In the genomic region with DNA sequence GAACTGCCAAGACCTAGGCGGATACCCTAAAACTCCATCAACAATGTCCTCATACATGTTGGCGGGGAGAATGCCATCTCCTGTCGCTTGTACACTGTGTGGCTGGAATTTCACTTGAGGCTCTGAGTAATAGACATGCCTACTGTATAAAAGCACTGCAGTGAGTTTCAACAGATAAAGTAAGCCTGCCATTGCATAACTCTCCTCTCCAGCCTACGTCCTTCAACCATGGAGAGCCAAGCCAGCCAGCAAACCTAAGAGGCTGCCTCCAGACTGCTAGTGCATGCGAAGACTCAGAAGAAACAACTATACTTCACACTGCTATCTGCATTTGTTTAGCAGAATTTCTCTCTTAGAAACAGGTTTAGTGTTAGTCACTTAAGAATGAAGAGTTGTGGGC, we compare ENCODE assay signal across 14 mouse cellular contexts.
A peak's percentile ranks its signal among the peaks of the same experiment; 100 is the strongest.
DNase-seq lines count a peak whose midpoint lies in the region; ATAC-seq and TF ChIP-seq lines count a peak whose summit lies in the region.
"Had no signal": no experiment of that assay in that cellular context is flagged by ENCODE, and none has a peak within 500 bp of the region (broad histone marks: within the 10 kb centered on the region; RNA-seq: fewer than 3 reads in every experiment).

No protein-coding gene starts in this region.

- ATAC-seq in activated CD4-positive, CD25-positive, alpha-beta regulatory T cell, adult 4 months: no peak

- H3K4me1 ChIP-seq in lung, adult 2 months (ENCODE audit: control insufficient read depth, insufficient read depth, low read length): no peaks in the 10 kb centered on the region
- H3K4me1 ChIP-seq: embryonic facial prominence, embryonic 15.5 days; stomach, embryonic 15.5 days had no signal

- H3K27ac ChIP-seq in layer of hippocampus, adult 2 months: peak overlapping the region; percentile 80; the same call in 1 of the 2 replicates
- H3K27ac ChIP-seq: embryonic facial prominence, embryonic 15.5 days; hindbrain, embryonic 12.5 days; stomach, embryonic 15.5 days had no signal

- TF ChIP-seq CTCF in layer of hippocampus, adult 2 months (conservative IDR thresholded peaks at IDR 0.05): no peak
- no peak for TF ChIP-seq CTCF in lung, adult 2 months (IDR thresholded peaks at IDR 0.05; ENCODE audit: insufficient read depth, low read length)

- 72% methylated on average over 5 of the region's 5 CpGs for WGBS in lung, adult 2 months

- H3K4me3 ChIP-seq in layer of hippocampus, adult 2 months: no peak overlapping the region
- no peak overlapping the region for H3K4me3 ChIP-seq in lung, adult 2 months (replicated peaks; ENCODE audit: extremely low read depth, low read depth, low read length)
- H3K4me3 ChIP-seq: embryonic facial prominence, embryonic 15.5 days; hindbrain, embryonic 12.5 days; stomach, embryonic 15.5 days had no signal

- DNase-seq in adrenal gland, adult 2 months: peak; percentile 56
- no peak for DNase-seq in adrenal gland, postnatal 4 days (ENCODE audit: low spot score in 2 of 2)
- no peak for DNase-seq in layer of hippocampus, adult 2 months (ENCODE audit: low spot score in 2 of 2)
- DNase-seq in layer of hippocampus, postnatal 36 days: no peak
- peak; percentile 41 for DNase-seq in lung, adult 2 months
- DNase-seq in telencephalon, adult 2 months (ENCODE audit: low read depth, low spot score): peak; percentile 47
- DNase-seq in kidney, adult 8-10 months: no peak
- DNase-seq: cerebellum, adult 9-11 months; left cerebral cortex, postnatal 4 days; lung, embryonic 14.5 days had no signal

- TF ChIP-seq POLR2A in lung, adult 2 months (IDR thresholded peaks at IDR 0.05; ENCODE audit: borderline replicate concordance, extremely low read depth, low read depth, low read length): no peak

Comparison
In these comparisons a context has a peak if more than half of its experiments do, and no peak if none do; other contexts are left out.
1. DNase-seq: peak in adrenal gland, adult 2 months (single experiment), lung, adult 2 months (single experiment) and telencephalon, adult 2 months (single experiment); none in adrenal gland, postnatal 4 days (0 of 2), layer of hippocampus, adult 2 months (0 of 2), layer of hippocampus, postnatal 36 days (0 of 2) and kidney, adult 8-10 months (0 of 2).